Mouse (Mus musculus) small intestine, adult 2 months (tissue): ENCODE measurements around the gene Smok3b. TPM values are rescaled to one million over a fixed set of nuclear protein-coding genes. Genes with fewer than 3 reads are reported as not detected.

Experiments used
- H3K27ac ChIP-seq: fragments of 200-500 bp; 2 replicates; pipeline ENCODE4 v1.5.1; 2012; ENCODE audit warnings: low read depth, low read length, control low read depth, inconsistent platforms; ENCODE audit not compliant: insufficient read depth
- H3K27me3 ChIP-seq: fragments of 200-500 bp; 2 replicates; pipeline ENCODE4 v1.6.1; 2012; ENCODE audit warnings: mild to moderate bottlenecking, moderate library complexity, low read length, inconsistent platforms; ENCODE audit not compliant: control insufficient read depth, insufficient read depth
- H3K36me3 ChIP-seq: fragments of 200-500 bp; 2 replicates; pipeline ENCODE4 v1.6.1; 2012; ENCODE audit warnings: mild to moderate bottlenecking, low read length, control low read depth, inconsistent platforms; ENCODE audit not compliant: control insufficient read depth, insufficient read depth
- H3K4me1 ChIP-seq: fragments of 200-500 bp; 2 replicates; pipeline ENCODE4 v1.6.1; 2012; ENCODE audit warnings: low read length, inconsistent platforms, mixed read lengths; ENCODE audit not compliant: control insufficient read depth, insufficient read depth, insufficient read length
- H3K4me3 ChIP-seq: fragments of 200-500 bp; 2 replicates; pipeline ENCODE4 v1.5.1; 2012; ENCODE audit warnings: low read depth, mild to moderate bottlenecking, control low read depth, inconsistent platforms, low read length, moderate library complexity
- CTCF ChIP-seq: fragments of 200-500 bp; IDR thresholded peaks from 2 replicates; pipeline ENCODE4 v1.5.1; 2012; ENCODE audit warnings: low read depth, mild to moderate bottlenecking, control low read depth, inconsistent platforms, low read length, moderate library complexity, mixed read lengths; ENCODE audit not compliant: insufficient replicate concordance, insufficient read length; ENCODE audit errors: extremely low read depth
- POLR2A ChIP-seq: fragments of 200-500 bp; IDR thresholded peaks from 2 replicates; pipeline ENCODE4 v1.6.1; 2012; ENCODE audit warnings: low read depth, mild to moderate bottlenecking, control low read depth, inconsistent platforms, low read length, moderate library complexity
- WGBS: fragments of 180-500 bp; shearing (Covaris S2); methylation state at CpG from one replicate; pipeline ENCODE4 v1.1.7; 2018; 5-methylcytosine and 5-hydroxymethylcytosine counted together
- polyA plus RNA-seq: library from polyadenylated mRNA; depleted of rRNA; stranded (reverse); fragments of >200 nt; gene quantifications from 2 replicates; pipeline ENCODE4 v1.2.3, GENCODE M21; 2012

Gene Smok3b
- polyA plus RNA-seq, 1 experiment = not detected

GRCm38 (mm10) chr5:138084996-138085395, 63.8 kb downstream of the Smok3b start, which contains the start of gene Zkscan1:
Zkscan1 (plus strand) TSS chr5:138085084.
- WGBS = under 1% methylated on average over 27 of the region's 27 CpGs
- no peak for TF ChIP-seq CTCF
- TF ChIP-seq POLR2A = peak; percentile 94
- peaks cover 14% of the 10 kb centered on the region; the same call in 1 of the 2 replicates for H3K4me1 ChIP-seq
- no peaks in the 10 kb centered on the region for H3K27me3 ChIP-seq
- peak within 1 kb of the TSS; percentile 99 for H3K4me3 ChIP-seq
- H3K36me3 ChIP-seq = peaks cover 3% of the 10 kb centered on the region; the same call in 1 of the 2 replicates
- H3K27ac ChIP-seq = peak within 1 kb of the TSS; percentile 98

- under 1% methylated on average over 18 of the region's 18 CpGs for WGBS
- peaks cover 14% of the 10 kb centered on the region; the same call in 1 of the 2 replicates for H3K4me1 ChIP-seq
- peak overlapping the region; percentile 98 for H3K27ac ChIP-seq
- peak overlapping the region; percentile 99 for H3K4me3 ChIP-seq
- peaks cover 3% of the 10 kb centered on the region; the same call in 1 of the 2 replicates for H3K36me3 ChIP-seq
- TF ChIP-seq CTCF (no peak), POLR2A (no peak)
- H3K27me3 ChIP-seq = no peaks in the 10 kb centered on the region
These were observed 64.2 kb downstream of the Smok3b start for GRCm38 (mm10) chr5:138085421-138085911.

GRCm38 (mm10) chr5:138086842-138087241, 65.6 kb downstream of the Smok3b start:
- H3K27ac ChIP-seq = no peak overlapping the region
- peaks cover 3% of the 10 kb centered on the region; the same call in 1 of the 2 replicates for H3K36me3 ChIP-seq
- no peak overlapping the region for H3K4me3 ChIP-seq
- TF ChIP-seq CTCF (no peak), POLR2A (no peak)
- no peaks in the 10 kb centered on the region for H3K27me3 ChIP-seq
- WGBS = 44% methylated on average over 3 of the region's 3 CpGs
- peaks cover 14% of the 10 kb centered on the region; the same call in 1 of the 2 replicates for H3K4me1 ChIP-seq

GRCm38 (mm10) chr5:138088366-138088765, 67.1 kb downstream of the Smok3b start:
- Histone ChIP-seq H3K4me3 (no peak overlapping the region), H3K4me1 (peaks cover 14% of the 10 kb centered on the region; the same call in 1 of the 2 replicates), H3K27ac (peak overlapping the region; percentile 89), H3K36me3 (peaks cover 9% of the 10 kb centered on the region), H3K27me3 (no peaks in the 10 kb centered on the region)
- 31% methylated on average over 3 of the region's 3 CpGs for WGBS
- TF ChIP-seq POLR2A = no peak
- no peak for TF ChIP-seq CTCF

GRCm38 (mm10) chr5:138089108-138089551, 67.9 kb downstream of the Smok3b start:
- peaks cover 14% of the 10 kb centered on the region; the same call in 1 of the 2 replicates for H3K4me1 ChIP-seq
- H3K27ac ChIP-seq = peak overlapping the region; percentile 89
- TF ChIP-seq CTCF (no peak), POLR2A (no peak; the same call in 1 of the 2 replicates)
- H3K27me3 ChIP-seq = no peaks in the 10 kb centered on the region
- 29% methylated on average over 6 of the region's 6 CpGs for WGBS
- H3K4me3 ChIP-seq = no peak overlapping the region; the same call in 1 of the 2 replicates
- H3K36me3 ChIP-seq = peaks cover 15% of the 10 kb centered on the region

GRCm38 (mm10) chr5:138090271-138090670, 69.0 kb downstream of the Smok3b start:
- 55% methylated on average over 3 of the region's 3 CpGs for WGBS
- peak; percentile 46; the same call in 1 of the 2 replicates for TF ChIP-seq CTCF
- no peak for TF ChIP-seq POLR2A
- peaks cover 23% of the 10 kb centered on the region for H3K36me3 ChIP-seq

GRCm38 (mm10) chr5:138090737-138091136, 69.5 kb downstream of the Smok3b start:
- Histone ChIP-seq H3K4me3 (no peak overlapping the region), H3K36me3 (peaks cover 25% of the 10 kb centered on the region), H3K27ac (no peak overlapping the region), H3K4me1 (peaks cover 13% of the 10 kb centered on the region; the same call in 1 of the 2 replicates), H3K27me3 (no peaks in the 10 kb centered on the region)
- WGBS = 96% methylated on average over 5 of the region's 5 CpGs
- TF ChIP-seq POLR2A = no peak
- no peak for TF ChIP-seq CTCF

More at GRCm38 (mm10) chr5:138090271-138090670, 69.0 kb downstream of the Smok3b start:
- Histone ChIP-seq H3K27ac (no peak overlapping the region), H3K4me3 (no peak overlapping the region), H3K4me1 (peaks cover 13% of the 10 kb centered on the region; the same call in 1 of the 2 replicates), H3K27me3 (no peaks in the 10 kb centered on the region)
